Mouse (Mus musculus): Measurements from ENCODE around the gene Hspa4. TPM values are rescaled to one million over a fixed set of nuclear protein-coding genes. Genes with fewer than 3 reads are reported as not detected.

The Hspa4 gene
- total RNA-seq, 2 experiments from 2014 or later: 171 to 189 TPM

- no peak for DNase-seq (ENCODE audit: extremely low spot score in 1 of 2, low spot score in 2 of 2)
- no peak for TF ChIP-seq CTCF (IDR thresholded peaks at IDR 0.05)
- no peak overlapping the region for H3K27ac ChIP-seq
- no peak overlapping the region for H3K4me3 ChIP-seq
- intact Hi-C loops (cut with DNase I): no loop called here
Measured at GRCm38 (mm10) chr11:53273313-53273712, 26.9 kb downstream of the Hspa4 start.

- no peak for DNase-seq (ENCODE audit: extremely low spot score in 1 of 2, low spot score in 2 of 2)
- no peak for TF ChIP-seq CTCF (IDR thresholded peaks at IDR 0.05)
- intact Hi-C loops (cut with DNase I): no loop called here
- Histone ChIP-seq H3K4me3 (no peak overlapping the region), H3K27ac (no peak overlapping the region)
Measured at GRCm38 (mm10) chr11:53269596-53269995, 30.7 kb downstream of the Hspa4 start.

- Histone ChIP-seq H3K27ac (no peak overlapping the region), H3K4me3 (no peak overlapping the region)
- intact Hi-C loops (cut with DNase I): no loop called here
Measured at GRCm38 (mm10) chr11:53260556-53260955, 39.7 kb downstream of the Hspa4 start.

GRCm38 (mm10) chr11:53260056-53260455 lies 40.2 kb downstream of the Hspa4 start:
- Histone ChIP-seq H3K4me3 (no peak overlapping the region), H3K27ac (no peak overlapping the region)
- TF ChIP-seq CTCF (IDR thresholded peaks at IDR 0.05): no peak
- DNase-seq (ENCODE audit: extremely low spot score in 1 of 2, low spot score in 2 of 2): no peak
- intact Hi-C loops (cut with DNase I): no loop called here

More at GRCm38 (mm10) chr11:53260556-53260955, 39.7 kb downstream of the Hspa4 start:
- TF ChIP-seq CTCF (IDR thresholded peaks at IDR 0.05): no peak
- no peak for DNase-seq (ENCODE audit: extremely low spot score in 1 of 2, low spot score in 2 of 2)

GRCm38 (mm10) chr11:53259047-53259632 lies 41.1 kb downstream of the Hspa4 start:
- no peak overlapping the region for H3K27ac ChIP-seq
- no peak overlapping the region for H3K4me3 ChIP-seq
- intact Hi-C loops (cut with DNase I): loop anchor here (5.0 kb wide), 1 partner anchor 492 kb away; no protein-coding TSS in a partner anchor
- TF ChIP-seq CTCF (IDR thresholded peaks at IDR 0.05): no peak
- DNase-seq (ENCODE audit: extremely low spot score in 1 of 2, low spot score in 2 of 2): no peak

GRCm38 (mm10) chr11:53256914-53257313 lies 43.3 kb downstream of the Hspa4 start:
- Histone ChIP-seq H3K27ac (no peak overlapping the region), H3K4me3 (no peak overlapping the region)
- intact Hi-C loops (cut with DNase I): loop anchor here (5.0 kb wide), 1 partner anchor 490 kb away; no protein-coding TSS in a partner anchor
- TF ChIP-seq CTCF (IDR thresholded peaks at IDR 0.05): no peak
- no peak for DNase-seq (ENCODE audit: extremely low spot score in 1 of 2, low spot score in 2 of 2)

- no peak overlapping the region for H3K4me3 ChIP-seq
- intact Hi-C loops (cut with DNase I): loop anchor here (1.0 to 5.0 kb wide), 3 partner anchors 488 to 834 kb away; no protein-coding TSS in a partner anchor
- peak; percentile 81 for TF ChIP-seq CTCF (IDR thresholded peaks at IDR 0.05)
- no peak overlapping the region for H3K27ac ChIP-seq
- DNase-seq (ENCODE audit: extremely low spot score in 1 of 2, low spot score in 2 of 2): peak; percentile 78 to 89
Measured at GRCm38 (mm10) chr11:53254926-53255325, 45.3 kb downstream of the Hspa4 start.

GRCm38 (mm10) chr11:53254428-53254827 lies 45.8 kb downstream of the Hspa4 start:
- Histone ChIP-seq H3K27ac (no peak overlapping the region), H3K4me3 (no peak overlapping the region)
- intact Hi-C loops (cut with DNase I): no loop called here
- no peak for DNase-seq (ENCODE audit: extremely low spot score in 1 of 2, low spot score in 2 of 2)
- TF ChIP-seq CTCF (IDR thresholded peaks at IDR 0.05): peak; percentile 20

- H3K4me3 ChIP-seq: no peak overlapping the region
- H3K27ac ChIP-seq: no peak overlapping the region
- intact Hi-C loops (cut with DNase I): no loop called here
- no peak for TF ChIP-seq CTCF (IDR thresholded peaks at IDR 0.05)
- no peak for DNase-seq (ENCODE audit: extremely low spot score in 1 of 2, low spot score in 2 of 2)
Measured at GRCm38 (mm10) chr11:53252186-53253119, 47.8 kb downstream of the Hspa4 start.

- Histone ChIP-seq H3K27ac (no peak overlapping the region), H3K4me3 (no peak overlapping the region)
- intact Hi-C loops (cut with DNase I): no loop called here
- no peak for TF ChIP-seq CTCF (IDR thresholded peaks at IDR 0.05)
- DNase-seq (ENCODE audit: extremely low spot score in 1 of 2, low spot score in 2 of 2): no peak
Measured at GRCm38 (mm10) chr11:53250796-53251195, 49.5 kb downstream of the Hspa4 start.

GRCm38 (mm10) chr11:53249686-53250085 lies 50.6 kb downstream of the Hspa4 start:
- Histone ChIP-seq H3K4me3 (no peak overlapping the region), H3K27ac (no peak overlapping the region)
- intact Hi-C loops (cut with DNase I): no loop called here
- DNase-seq (ENCODE audit: extremely low spot score in 1 of 2, low spot score in 2 of 2): no peak
- TF ChIP-seq CTCF (IDR thresholded peaks at IDR 0.05): no peak; the same call in 1 of the 2 replicates

- intact Hi-C loops (cut with DNase I): no loop called here
- TF ChIP-seq CTCF (IDR thresholded peaks at IDR 0.05): no peak
- DNase-seq (ENCODE audit: extremely low spot score in 1 of 2, low spot score in 2 of 2): no peak
- Histone ChIP-seq H3K4me3 (no peak overlapping the region), H3K27ac (no peak overlapping the region)
Measured at GRCm38 (mm10) chr11:53245561-53245960, 54.7 kb downstream of the Hspa4 start.

Data from left cerebral cortex, adult 2 months (tissue).